Mouse (Mus musculus) hindbrain, postnatal 0 days (tissue): Measurements from ENCODE around the gene Adh6a. TPM values are rescaled to one million over a fixed set of nuclear protein-coding genes. Genes with fewer than 3 reads are reported as not detected.

Experiments
- ATAC-seq: fragments of 200-750 bp; cut with Nextera tagmentation; 2 replicates; pipeline ENCODE4 v1.8.0; 2017; ENCODE audit warnings: mild to moderate bottlenecking, moderate TSS enrichment, moderate library complexity
- DNase-seq: peaks from one replicate; pipeline ENCODE4 v3.0.0-alpha.2; 2015; ENCODE audit warnings: low spot score
- H3K27ac ChIP-seq: fragments of 300-500 bp; sonication (generic); 2 replicates; pipeline ENCODE4 v1.5.1; 2014; ENCODE audit warnings: mild to moderate bottlenecking
- H3K27me3 ChIP-seq: fragments of 300-500 bp; sonication (generic); 2 replicates; pipeline ENCODE4 v1.6.1; 2014; ENCODE audit warnings: low read length, mixed read lengths; ENCODE audit not compliant: insufficient read depth
- H3K36me3 ChIP-seq: fragments of 300-500 bp; sonication (generic); 2 replicates; pipeline ENCODE4 v1.6.1; 2014; ENCODE audit warnings: low read length, mixed read lengths; ENCODE audit not compliant: insufficient read depth
- H3K4me1 ChIP-seq: fragments of 300-500 bp; sonication (generic); 2 replicates; pipeline ENCODE4 v1.6.1; 2014; ENCODE audit warnings: antibody characterized with exemption, low read length, mixed read lengths; ENCODE audit not compliant: insufficient read depth
- H3K4me2 ChIP-seq: fragments of 300-500 bp; sonication (generic); 2 replicates; pipeline ENCODE4 v1.6.1; 2014; ENCODE audit warnings: low read depth, mild to moderate bottlenecking, low read length, moderate library complexity, mixed read lengths
- H3K4me3 ChIP-seq: fragments of 300-500 bp; sonication (generic); 2 replicates; pipeline ENCODE4 v1.5.1; 2014; ENCODE audit warnings: low read length
- H3K9ac ChIP-seq: fragments of 300-500 bp; sonication (generic); replicated peaks from 2 replicates; pipeline ENCODE4 v1.6.1; 2014; ENCODE audit warnings: mild to moderate bottlenecking, low read length, moderate library complexity, mixed read lengths
- H3K9me3 ChIP-seq: fragments of 300-500 bp; sonication (generic); 2 replicates; pipeline ENCODE4 v1.6.1; 2016; ENCODE audit warnings: low read length, mixed read lengths
- CTCF ChIP-seq: IDR thresholded peaks from 2 replicates; pipeline ENCODE4 v1.5.1; 2016; ENCODE audit warnings: antibody characterized with exemption, control low read depth, low read depth
- WGBS: fragments of 180-500 bp; shearing (Covaris S2); extraction: QIAGEN DNeasy Blood & Tissue Kit; methylation state at CpG from one replicate; pipeline ENCODE4 v1.1.7; 2014; 5-methylcytosine and 5-hydroxymethylcytosine counted together
- polyA plus RNA-seq: library from polyadenylated mRNA; unstranded; fragments of >200 nt; fragmentation: Nextera tagmentation; extraction: Ambion mirVana; gene quantifications from 2 replicates; pipeline ENCODE4 v1.2.1, GENCODE M21; 2015
- total RNA-seq: library from RNA; depleted of rRNA; stranded (reverse); fragments of >200 nt; gene quantifications from 2 replicates; pipeline ENCODE4 v1.2.3, GENCODE M21; 2014

Adh6a gene
- total and polyA plus RNA-seq, 2 experiments from 2014 or later = not detected

DNA sequence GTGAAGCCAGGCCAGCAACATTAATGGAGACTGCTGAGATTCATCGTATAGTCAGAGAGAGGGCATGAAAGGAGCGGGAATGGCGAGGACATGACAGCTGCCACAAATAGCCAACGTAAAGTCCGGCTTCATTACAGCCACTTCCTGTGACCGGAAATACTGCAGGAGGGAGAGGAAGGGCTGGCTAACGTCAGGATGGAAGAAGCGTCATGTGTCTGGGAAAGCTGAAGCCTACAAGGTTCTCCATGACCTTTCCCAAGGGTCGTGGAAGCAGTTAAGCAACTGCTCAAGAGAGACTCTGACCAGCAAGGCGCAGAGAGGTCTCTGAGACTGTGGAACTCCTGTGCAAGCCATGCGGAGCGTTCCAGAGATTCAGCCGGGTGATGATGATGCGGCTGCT is 28.4 kb downstream of the Adh6a start, which contains the start of gene Adh6b:
Gene Adh6b (plus strand): TSS at position 305 of the 400 bp plus-strand sequence.
- no peak for ATAC-seq
- no peak for DNase-seq
- no peaks in the 10 kb centered on the region for H3K4me1 ChIP-seq
- no peak within 1 kb of the TSS for H3K9ac ChIP-seq
- no peaks in the 10 kb centered on the region for H3K36me3 ChIP-seq
- no peaks in the 10 kb centered on the region for H3K9me3 ChIP-seq
- no peak within 1 kb of the TSS for H3K4me3 ChIP-seq
- 87% methylated on average over 14 of the region's 14 CpGs for WGBS
- no peak within 1 kb of the TSS for H3K27ac ChIP-seq
- H3K27me3 ChIP-seq = no peaks in the 10 kb centered on the region
- no peak for TF ChIP-seq CTCF
- H3K4me2 ChIP-seq = no peak within 1 kb of the TSS

DNA sequence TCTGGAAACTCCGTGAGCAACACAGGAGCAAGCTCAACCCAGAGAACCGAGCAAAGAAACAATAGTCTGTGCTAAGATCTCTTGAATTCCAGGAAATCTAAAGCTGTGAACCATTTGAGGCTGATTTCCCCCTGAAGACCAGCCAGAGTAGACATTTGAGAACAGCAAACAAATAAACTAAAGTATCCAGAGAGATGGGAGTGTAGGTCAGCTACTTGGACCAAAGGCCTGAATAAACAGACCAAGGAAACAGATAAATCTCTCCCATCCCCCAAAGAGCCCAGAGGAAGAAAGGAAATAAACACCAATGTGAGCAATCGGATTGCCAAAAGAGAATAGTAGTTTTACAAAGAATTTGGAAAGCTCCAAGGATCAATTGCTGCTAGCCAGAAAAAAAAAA is 34.0 kb downstream of the Adh6a start:
- H3K4me1 ChIP-seq = no peaks in the 10 kb centered on the region
- TF ChIP-seq CTCF = no peak
- no peak overlapping the region for H3K27ac ChIP-seq
- H3K9ac ChIP-seq = no peak overlapping the region
- H3K27me3 ChIP-seq = no peaks in the 10 kb centered on the region
- no peak overlapping the region for H3K4me3 ChIP-seq
- WGBS = 79% methylated on average over 3 of the region's 3 CpGs
- no peak overlapping the region for H3K4me2 ChIP-seq
- H3K36me3 ChIP-seq = no peaks in the 10 kb centered on the region
- ATAC-seq (no peak), DNase-seq (no peak)
- no peaks in the 10 kb centered on the region for H3K9me3 ChIP-seq

DNA sequence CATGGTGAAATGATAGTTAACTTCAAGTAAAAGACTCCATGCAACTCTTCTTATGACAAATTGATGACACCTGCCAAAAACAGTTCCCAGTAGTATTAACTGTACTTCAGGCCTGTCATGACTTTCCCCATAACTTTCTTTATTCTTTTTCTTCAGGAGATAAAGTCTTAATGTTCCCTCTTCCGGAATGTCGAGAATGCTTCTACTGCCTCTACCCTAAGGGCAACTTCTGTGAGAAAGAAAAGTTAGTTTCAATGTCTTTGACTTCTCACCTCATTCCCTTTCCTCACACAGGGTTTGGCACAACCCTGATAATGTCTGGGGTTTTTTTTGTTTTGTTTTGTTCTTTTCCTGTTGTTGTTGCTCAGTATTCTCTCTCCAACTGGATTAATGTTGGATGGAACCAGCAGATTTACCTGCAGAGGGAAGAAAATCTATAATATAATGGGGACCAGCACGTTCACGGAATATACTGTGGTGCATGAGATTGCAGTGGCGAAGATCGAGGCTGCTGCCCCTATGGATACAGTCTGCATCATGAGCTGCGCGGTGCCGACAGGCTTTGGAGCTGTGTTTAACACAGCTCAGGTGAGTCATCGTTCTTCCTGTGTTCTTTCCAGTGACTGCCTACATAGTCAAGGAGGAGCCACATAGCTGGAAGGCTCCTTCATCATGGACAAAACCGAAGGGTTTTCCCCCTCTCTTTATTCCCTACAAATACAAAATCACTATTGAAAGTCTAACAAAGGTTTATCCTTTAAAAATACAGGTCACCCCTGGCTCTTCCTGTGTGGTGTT is 39.1 kb downstream of the Adh6a start:
- Histone ChIP-seq H3K36me3 (no peaks in the 10 kb centered on the region), H3K4me1 (no peaks in the 10 kb centered on the region), H3K27me3 (no peaks in the 10 kb centered on the region), H3K9me3 (no peaks in the 10 kb centered on the region), H3K4me3 (no peak overlapping the region), H3K27ac (no peak overlapping the region), H3K4me2 (no peak overlapping the region), H3K9ac (no peak overlapping the region)
- 92% methylated on average over 11 of the region's 11 CpGs for WGBS
- no peak for TF ChIP-seq CTCF
- DNase-seq (no peak), ATAC-seq (no peak)

DNA sequence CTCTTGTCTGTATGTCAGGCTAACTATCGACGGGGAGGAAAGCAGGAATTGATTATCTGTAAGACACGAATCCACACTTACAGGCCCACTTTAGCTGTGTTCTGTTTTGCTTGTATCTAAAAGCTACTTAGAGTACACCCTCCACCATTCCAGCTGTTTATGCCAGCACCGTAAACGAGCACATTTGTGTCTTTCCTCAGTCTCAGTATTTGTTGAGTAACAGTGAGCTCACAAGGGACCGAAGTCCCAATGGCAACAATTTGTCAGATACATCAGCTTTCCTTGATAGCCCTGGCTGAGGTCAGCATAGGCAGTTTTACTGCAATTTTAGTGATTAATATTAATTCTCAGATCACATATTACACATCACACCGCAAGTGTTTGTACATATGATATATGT is 45.8 kb downstream of the Adh6a start:
- H3K9ac ChIP-seq = no peak overlapping the region
- H3K4me1 ChIP-seq = no peaks in the 10 kb centered on the region
- no peak overlapping the region for H3K27ac ChIP-seq
- 89% methylated on average over 7 of the region's 7 CpGs for WGBS
- H3K36me3 ChIP-seq = no peaks in the 10 kb centered on the region
- no peak for TF ChIP-seq CTCF
- no peaks in the 10 kb centered on the region for H3K9me3 ChIP-seq
- no peaks in the 10 kb centered on the region for H3K27me3 ChIP-seq
- no peak overlapping the region for H3K4me2 ChIP-seq
- ATAC-seq (no peak), DNase-seq (no peak)
- no peak overlapping the region for H3K4me3 ChIP-seq

DNA sequence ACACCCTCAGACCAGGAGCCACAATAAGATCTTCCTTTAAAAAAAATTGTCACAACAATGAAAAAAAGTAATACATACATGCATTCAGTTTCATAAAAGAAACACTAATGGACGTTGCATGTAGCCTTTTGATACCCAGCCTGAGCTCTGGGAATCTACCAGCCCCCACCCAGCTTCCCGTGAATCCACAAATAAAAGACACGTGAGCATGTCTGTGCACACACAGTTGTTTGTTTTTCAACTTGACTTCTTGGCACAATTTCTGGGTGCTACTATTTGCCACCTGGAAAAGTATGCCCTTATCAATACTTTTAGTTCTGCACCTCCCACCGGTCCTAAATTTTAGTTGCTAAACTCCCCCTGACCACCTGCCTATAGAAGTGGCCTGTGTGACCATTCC is 47.6 kb downstream of the Adh6a start:
- WGBS = 81% methylated on average over 4 of the region's 4 CpGs
- no peaks in the 10 kb centered on the region for H3K4me1 ChIP-seq

DNA sequence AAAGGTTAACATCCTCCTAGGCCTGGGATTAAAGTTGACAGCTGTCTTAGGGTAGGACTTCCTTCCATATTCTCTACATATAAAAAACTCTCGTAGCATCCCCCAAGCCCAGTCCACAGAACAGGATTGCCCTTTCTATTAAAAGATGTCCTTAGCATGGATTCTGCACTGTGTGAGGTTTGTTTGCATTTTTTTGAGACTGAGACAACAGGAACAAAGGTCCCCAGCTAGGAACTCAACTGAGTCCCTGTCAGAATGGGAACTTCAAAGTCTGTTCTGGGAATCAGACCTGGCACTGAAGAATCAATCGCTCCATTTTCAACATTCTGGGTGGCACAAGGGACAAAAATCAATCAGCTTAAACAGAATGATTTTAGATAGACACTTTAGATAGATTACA is 49.8 kb downstream of the Adh6a start:
- Histone ChIP-seq H3K9me3 (no peaks in the 10 kb centered on the region), H3K4me3 (no peak overlapping the region), H3K4me1 (no peaks in the 10 kb centered on the region), H3K27me3 (no peaks in the 10 kb centered on the region), H3K36me3 (no peaks in the 10 kb centered on the region), H3K27ac (no peak overlapping the region), H3K4me2 (no peak overlapping the region), H3K9ac (no peak overlapping the region)
- WGBS = 75% methylated on average over 2 of the region's 2 CpGs
- no peak for TF ChIP-seq CTCF
- ATAC-seq (no peak), DNase-seq (no peak)

More for the DNA sequence above, 47.6 kb downstream of the Adh6a start:
- H3K27me3 ChIP-seq = no peaks in the 10 kb centered on the region
- H3K9ac ChIP-seq = no peak overlapping the region
- no peaks in the 10 kb centered on the region for H3K9me3 ChIP-seq
- no peak for DNase-seq
- no peak overlapping the region for H3K27ac ChIP-seq
- ATAC-seq = no peak
- no peaks in the 10 kb centered on the region for H3K36me3 ChIP-seq
- H3K4me2 ChIP-seq = no peak overlapping the region
- TF ChIP-seq CTCF = no peak
- no peak overlapping the region for H3K4me3 ChIP-seq

DNA sequence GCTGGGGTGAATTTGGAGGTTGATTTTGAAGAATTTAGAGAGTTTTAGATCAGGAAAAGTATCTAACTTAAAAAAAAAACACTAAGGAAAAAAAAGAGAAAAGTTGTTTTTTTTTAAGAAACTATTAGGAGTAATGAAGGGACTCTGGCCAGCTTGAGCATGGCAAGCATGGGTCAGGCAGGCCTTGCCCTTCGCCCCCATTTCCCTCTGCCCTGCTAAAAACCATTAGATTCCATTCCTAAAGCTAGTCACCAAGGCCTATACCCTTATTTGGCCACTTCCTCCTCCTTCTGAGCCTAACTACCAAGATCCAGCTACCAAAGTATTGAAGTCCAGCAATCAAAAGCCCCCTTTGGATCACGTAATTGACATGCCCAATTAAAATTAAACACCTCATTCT is 53.1 kb downstream of the Adh6a start:
- no peak overlapping the region for H3K27ac ChIP-seq
- H3K9ac ChIP-seq = no peak overlapping the region
- H3K9me3 ChIP-seq = no peaks in the 10 kb centered on the region
- ATAC-seq (no peak), DNase-seq (no peak)
- 88% methylated on average over 2 of the region's 2 CpGs for WGBS
- no peak overlapping the region for H3K4me3 ChIP-seq
- no peaks in the 10 kb centered on the region for H3K4me1 ChIP-seq
- no peaks in the 10 kb centered on the region for H3K27me3 ChIP-seq
- H3K4me2 ChIP-seq = no peak overlapping the region
- no peak for TF ChIP-seq CTCF
- no peaks in the 10 kb centered on the region for H3K36me3 ChIP-seq
